Mouse (Mus musculus): ENCODE data around the gene Grin2c. TPM values are rescaled to one million over a fixed set of nuclear protein-coding genes. Genes with fewer than 3 reads are reported as not detected.

Gene Grin2c
- polyA plus RNA-seq, 1 experiment from 2014 or later, result not detected

- no peak for ATAC-seq (ENCODE audit: low FRiP score)
Observed at GRCm38 (mm10) chr11:115223877-115224276, 43.2 kb downstream of the Grin2c start.

GRCm38 (mm10) chr11:115223451-115223850 is 43.6 kb downstream of the Grin2c start:
- Histone ChIP-seq H3K9me3 (no peaks in the 10 kb centered on the region), H3K27ac (no peak overlapping the region), H3K4me1 (peaks cover 54% of the 10 kb centered on the region), H3K4me2 (no peak overlapping the region), H3K27me3 (0 out of 2 replicates have a peak, but pooled peaks cover 4% of the 10 kb centered on the region), H3K9ac (no peak overlapping the region), H3K36me3 (replicated peaks) (no peaks in the 10 kb centered on the region), H3K4me3 (replicated peaks) (no peak overlapping the region)
- ATAC-seq (ENCODE audit: low FRiP score), result no peak
- 76% methylated on average over 11 of the region's 11 CpGs for WGBS

More at GRCm38 (mm10) chr11:115223877-115224276, 43.2 kb downstream of the Grin2c start:
- Histone ChIP-seq H3K4me2 (no peak overlapping the region), H3K4me1 (peaks cover 59% of the 10 kb centered on the region), H3K36me3 (replicated peaks) (no peaks in the 10 kb centered on the region), H3K27me3 (peaks cover 4% of the 10 kb centered on the region; the same call in 1 of the 2 replicates), H3K9me3 (no peaks in the 10 kb centered on the region), H3K9ac (no peak overlapping the region), H3K4me3 (replicated peaks) (no peak overlapping the region), H3K27ac (no peak overlapping the region)
- 83% methylated on average over 6 of the region's 6 CpGs for WGBS

- Histone ChIP-seq H3K36me3 (replicated peaks) (no peaks in the 10 kb centered on the region), H3K4me2 (no peak overlapping the region), H3K27me3 (0 out of 2 replicates have a peak, but pooled peaks cover 4% of the 10 kb centered on the region), H3K9ac (no peak overlapping the region), H3K4me1 (peaks cover 48% of the 10 kb centered on the region), H3K4me3 (replicated peaks) (no peak overlapping the region), H3K9me3 (no peaks in the 10 kb centered on the region), H3K27ac (no peak overlapping the region)
- ATAC-seq (ENCODE audit: low FRiP score), result no peak
- 39% methylated on average over 5 of the region's 5 CpGs for WGBS
Observed at GRCm38 (mm10) chr11:115222570-115222969, 44.5 kb downstream of the Grin2c start.

GRCm38 (mm10) chr11:115222077-115222476 is 45.0 kb downstream of the Grin2c start:
- no peak for ATAC-seq (ENCODE audit: low FRiP score)

GRCm38 (mm10) chr11:115219685-115220084 is 47.4 kb downstream of the Grin2c start:
- H3K4me3 ChIP-seq (replicated peaks), result no peak overlapping the region
- 94% methylated on average over 10 of the region's 10 CpGs for WGBS

More at GRCm38 (mm10) chr11:115222077-115222476, 45.0 kb downstream of the Grin2c start:
- peaks cover 46% of the 10 kb centered on the region for H3K4me1 ChIP-seq
- H3K27ac ChIP-seq, result no peak overlapping the region
- 0 out of 2 replicates have a peak, but pooled peaks cover 4% of the 10 kb centered on the region for H3K27me3 ChIP-seq
- no peak overlapping the region for H3K4me2 ChIP-seq
- no peaks in the 10 kb centered on the region for H3K9me3 ChIP-seq
- no peaks in the 10 kb centered on the region for H3K36me3 ChIP-seq (replicated peaks)
- H3K4me3 ChIP-seq (replicated peaks), result no peak overlapping the region
- WGBS, result 57% methylated on average over 12 of the region's 12 CpGs
- H3K9ac ChIP-seq, result no peak overlapping the region

GRCm38 (mm10) chr11:115219263-115219662 is 47.8 kb downstream of the Grin2c start:
- H3K27ac ChIP-seq, result no peak overlapping the region
- 83% methylated on average over 9 of the region's 9 CpGs for WGBS
- H3K27me3 ChIP-seq, result 0 out of 2 replicates have a peak, but pooled peaks cover 4% of the 10 kb centered on the region
- H3K9me3 ChIP-seq, result no peaks in the 10 kb centered on the region
- H3K4me1 ChIP-seq, result peaks cover 23% of the 10 kb centered on the region
- H3K9ac ChIP-seq, result no peak overlapping the region
- no peaks in the 10 kb centered on the region for H3K36me3 ChIP-seq (replicated peaks)
- H3K4me2 ChIP-seq, result no peak overlapping the region
- no peak for ATAC-seq (ENCODE audit: low FRiP score)
- H3K4me3 ChIP-seq (replicated peaks), result no peak overlapping the region

More at GRCm38 (mm10) chr11:115219685-115220084, 47.4 kb downstream of the Grin2c start:
- Histone ChIP-seq H3K27me3 (0 out of 2 replicates have a peak, but pooled peaks cover 4% of the 10 kb centered on the region), H3K27ac (no peak overlapping the region), H3K36me3 (replicated peaks) (no peaks in the 10 kb centered on the region), H3K9me3 (no peaks in the 10 kb centered on the region), H3K4me2 (no peak overlapping the region), H3K9ac (no peak overlapping the region), H3K4me1 (peaks cover 23% of the 10 kb centered on the region)
- ATAC-seq (ENCODE audit: low FRiP score), result no peak

GRCm38 (mm10) chr11:115217439-115218410 is 49.3 kb downstream of the Grin2c start:
- no peak overlapping the region for H3K4me3 ChIP-seq (replicated peaks)
- H3K9me3 ChIP-seq, result no peaks in the 10 kb centered on the region
- peaks cover 17% of the 10 kb centered on the region; the same call in 1 of the 2 replicates for H3K4me1 ChIP-seq
- H3K27me3 ChIP-seq, result 0 out of 2 replicates have a peak, but pooled peaks cover 4% of the 10 kb centered on the region
- no peak overlapping the region for H3K27ac ChIP-seq
- no peak for ATAC-seq (ENCODE audit: low FRiP score)
- H3K9ac ChIP-seq, result no peak overlapping the region
- 64% methylated on average over 18 of the region's 18 CpGs for WGBS
- H3K36me3 ChIP-seq (replicated peaks), result no peaks in the 10 kb centered on the region
- no peak overlapping the region for H3K4me2 ChIP-seq

GRCm38 (mm10) chr11:115215123-115215522 is 51.9 kb downstream of the Grin2c start:
- Histone ChIP-seq H3K4me1 (peaks cover 15% of the 10 kb centered on the region; the same call in 1 of the 2 replicates), H3K36me3 (replicated peaks) (no peaks in the 10 kb centered on the region)

GRCm38 (mm10) chr11:115212116-115212515 is 54.9 kb downstream of the Grin2c start:
- Histone ChIP-seq H3K36me3 (replicated peaks) (peaks cover 12% of the 10 kb centered on the region; the same call in 1 of the 2 replicates), H3K9me3 (no peaks in the 10 kb centered on the region), H3K9ac (no peak overlapping the region), H3K27me3 (no peaks in the 10 kb centered on the region), H3K27ac (no peak overlapping the region), H3K4me3 (replicated peaks) (no peak overlapping the region), H3K4me1 (peaks cover 12% of the 10 kb centered on the region; the same call in 1 of the 2 replicates), H3K4me2 (no peak overlapping the region)
- 61% methylated on average over 13 of the region's 13 CpGs for WGBS
- ATAC-seq (ENCODE audit: low FRiP score), result no peak

More at GRCm38 (mm10) chr11:115215123-115215522, 51.9 kb downstream of the Grin2c start:
- Histone ChIP-seq H3K9me3 (no peaks in the 10 kb centered on the region), H3K27ac (no peak overlapping the region), H3K4me3 (replicated peaks) (no peak overlapping the region), H3K4me2 (no peak overlapping the region), H3K27me3 (0 out of 2 replicates have a peak, but pooled peaks cover 4% of the 10 kb centered on the region), H3K9ac (no peak overlapping the region)
- no peak for ATAC-seq (ENCODE audit: low FRiP score)
- 35% methylated on average over 5 of the region's 5 CpGs for WGBS

GRCm38 (mm10) chr11:115209958-115210357 is 57.1 kb downstream of the Grin2c start:
- Histone ChIP-seq H3K36me3 (replicated peaks) (peaks cover 29% of the 10 kb centered on the region), H3K9me3 (no peaks in the 10 kb centered on the region), H3K27ac (no peak overlapping the region), H3K4me1 (peaks cover 12% of the 10 kb centered on the region; the same call in 1 of the 2 replicates), H3K9ac (no peak overlapping the region), H3K4me2 (no peak overlapping the region), H3K27me3 (no peaks in the 10 kb centered on the region), H3K4me3 (replicated peaks) (no peak overlapping the region)
- WGBS, result 80% methylated on average over 7 of the region's 7 CpGs
- no peak for ATAC-seq (ENCODE audit: low FRiP score)

GRCm38 (mm10) chr11:115208776-115209732 is 58.0 kb downstream of the Grin2c start:
- H3K9me3 ChIP-seq, result no peaks in the 10 kb centered on the region
- ATAC-seq (ENCODE audit: low FRiP score), result no peak
- no peak overlapping the region for H3K4me3 ChIP-seq (replicated peaks)
- no peak overlapping the region for H3K27ac ChIP-seq
- H3K27me3 ChIP-seq, result no peaks in the 10 kb centered on the region
- 74% methylated on average over 25 of the region's 25 CpGs for WGBS
- H3K4me2 ChIP-seq, result no peak overlapping the region
- H3K36me3 ChIP-seq (replicated peaks), result peaks cover 31% of the 10 kb centered on the region
- H3K9ac ChIP-seq, result no peak overlapping the region
- peaks cover 12% of the 10 kb centered on the region; the same call in 1 of the 2 replicates for H3K4me1 ChIP-seq
